Mouse (Mus musculus) kidney, adult 2 months (tissue): ENCODE data around the gene Npepl1. TPM values are rescaled to one million over a fixed set of nuclear protein-coding genes. Genes with fewer than 3 reads are reported as not detected.

ENCODE experiments used
- DNase-seq: peaks from one replicate; pipeline ENCODE4 v3.0.0; 2021
- H3K27ac ChIP-seq: fragments of 200-500 bp; 2 replicates; pipeline ENCODE4 v1.5.1; 2012; ENCODE audit warnings: low read depth, low read length, control low read depth, inconsistent platforms; ENCODE audit not compliant: insufficient read depth
- H3K27me3 ChIP-seq: fragments of 200-500 bp; replicated peaks from 2 replicates; pipeline ENCODE4 v1.6.1; 2012; ENCODE audit warnings: mild to moderate bottlenecking, moderate library complexity, low read length, inconsistent platforms; ENCODE audit not compliant: control insufficient read depth, insufficient read depth
- H3K36me3 ChIP-seq: fragments of 200-500 bp; 2 replicates; pipeline ENCODE4 v1.6.1; 2012; ENCODE audit warnings: mild to moderate bottlenecking, moderate library complexity, low read length, inconsistent platforms; ENCODE audit not compliant: control insufficient read depth, insufficient read depth
- H3K4me1 ChIP-seq: fragments of 200-500 bp; 2 replicates; pipeline ENCODE4 v1.6.1; 2011; ENCODE audit warnings: low read length; ENCODE audit not compliant: control insufficient read depth, insufficient read depth
- H3K4me3 ChIP-seq: fragments of 200-500 bp; 2 replicates; pipeline ENCODE4 v1.5.1; 2011; ENCODE audit warnings: mild to moderate bottlenecking, low read depth, low read length, control low read depth; ENCODE audit not compliant: insufficient read depth
- CTCF ChIP-seq: fragments of 200-500 bp; conservative IDR thresholded peaks from 2 replicates; pipeline ENCODE4 v1.5.1; 2011; ENCODE audit warnings: low read depth, mild to moderate bottlenecking, control low read depth, low read length, moderate library complexity, mixed read lengths; ENCODE audit not compliant: insufficient read depth, insufficient read length
- POLR2A ChIP-seq: fragments of 200-500 bp; IDR thresholded peaks from one replicate; pipeline ENCODE4 v1.6.1; 2011; ENCODE audit warnings: low read depth, low read length, control low read depth
- WGBS: fragments of 180-500 bp; shearing (Covaris S2); methylation state at CpG from one replicate; pipeline ENCODE4 v1.1.7; 2018; 5-methylcytosine and 5-hydroxymethylcytosine counted together
- polyA plus RNA-seq: library from polyadenylated mRNA; depleted of rRNA; stranded (reverse); fragments of >200 nt; gene quantifications from 2 replicates; pipeline ENCODE4 v1.2.3, GENCODE M21; 2012; rRNA removed

Gene Npepl1
- 91.6 and 110 TPM in 2 replicates for polyA plus RNA-seq

GRCm38 (mm10) chr2:174109991-174110782 is at the start of gene Npepl1:
TSS of gene Npepl1 (plus strand) at chr2:174110349.
- Histone ChIP-seq H3K27me3 (no peaks in the 10 kb centered on the region), H3K27ac (peak within 1 kb of the TSS; percentile 53), H3K4me1 (no peaks in the 10 kb centered on the region; the same call in 1 of the 2 replicates), H3K4me3 (peak within 1 kb of the TSS; percentile 84), H3K36me3 (no peaks in the 10 kb centered on the region)
- no peak for TF ChIP-seq POLR2A
- 0 out of 2 replicates have a peak, but pooled peaks have one; percentile 8 for TF ChIP-seq CTCF
- peak; percentile 81 for DNase-seq
- WGBS, result under 1% methylated on average over 88 of the region's 90 CpGs

- no peak overlapping the region for H3K4me3 ChIP-seq
- H3K4me1 ChIP-seq, result peaks cover 4% of the 10 kb centered on the region; the same call in 1 of the 2 replicates
- no peaks in the 10 kb centered on the region for H3K27me3 ChIP-seq
- DNase-seq, result no peak
- H3K27ac ChIP-seq, result no peak overlapping the region
- TF ChIP-seq POLR2A, result no peak
- TF ChIP-seq CTCF, result no peak
- 74% methylated on average over 2 of the region's 2 CpGs for WGBS
- H3K36me3 ChIP-seq, result no peaks in the 10 kb centered on the region
Measured at GRCm38 (mm10) chr2:174061219-174061618, 48.9 kb upstream of the Npepl1 start.

- Histone ChIP-seq H3K27ac (no peak overlapping the region), H3K4me1 (peaks cover 1% of the 10 kb centered on the region; the same call in 1 of the 2 replicates), H3K4me3 (no peak overlapping the region), H3K27me3 (no peaks in the 10 kb centered on the region), H3K36me3 (no peaks in the 10 kb centered on the region)
- 59% methylated on average over 6 of the region's 6 CpGs for WGBS
- TF ChIP-seq POLR2A (no peak), CTCF (no peak)
- DNase-seq, result no peak
Measured at GRCm38 (mm10) chr2:174063074-174063473, 47.1 kb upstream of the Npepl1 start.

- 57% methylated on average over 9 of the region's 9 CpGs for WGBS
- no peaks in the 10 kb centered on the region for H3K4me1 ChIP-seq
- H3K27ac ChIP-seq, result no peak overlapping the region
- H3K4me3 ChIP-seq, result no peak overlapping the region
- no peaks in the 10 kb centered on the region for H3K36me3 ChIP-seq
- TF ChIP-seq POLR2A (no peak), CTCF (no peak)
- no peaks in the 10 kb centered on the region for H3K27me3 ChIP-seq
- no peak for DNase-seq
Measured at GRCm38 (mm10) chr2:174063527-174064211, 46.5 kb upstream of the Npepl1 start.

GRCm38 (mm10) chr2:174067793-174068419 is 42.2 kb upstream of the Npepl1 start:
- 55% methylated on average over 6 of the region's 6 CpGs for WGBS
- no peak overlapping the region for H3K27ac ChIP-seq
- H3K36me3 ChIP-seq, result no peaks in the 10 kb centered on the region
- TF ChIP-seq CTCF (no peak), POLR2A (no peak)
- H3K4me3 ChIP-seq, result no peak overlapping the region
- H3K4me1 ChIP-seq, result no peaks in the 10 kb centered on the region
- DNase-seq, result no peak
- no peaks in the 10 kb centered on the region for H3K27me3 ChIP-seq

- Histone ChIP-seq H3K27ac (no peak overlapping the region), H3K27me3 (no peaks in the 10 kb centered on the region), H3K4me1 (0 out of 2 replicates have a peak, but pooled peaks cover 2% of the 10 kb centered on the region), H3K36me3 (no peaks in the 10 kb centered on the region), H3K4me3 (no peak overlapping the region)
- WGBS, result 70% methylated on average over 3 of the region's 3 CpGs
- no peak for DNase-seq
- TF ChIP-seq CTCF (no peak), POLR2A (no peak)
Measured at GRCm38 (mm10) chr2:174069532-174070049, 40.6 kb upstream of the Npepl1 start.

- Histone ChIP-seq H3K27me3 (no peaks in the 10 kb centered on the region), H3K4me3 (no peak overlapping the region), H3K36me3 (no peaks in the 10 kb centered on the region), H3K4me1 (peaks cover 5% of the 10 kb centered on the region; the same call in 1 of the 2 replicates), H3K27ac (no peak overlapping the region)
- 87% methylated on average over 5 of the region's 5 CpGs for whole genome bisulfite sequencing
- no peak for DNase-seq
- TF ChIP-seq CTCF, result no peak
- no peak for TF ChIP-seq POLR2A
Measured at GRCm38 (mm10) chr2:174071406-174071805, 38.7 kb upstream of the Npepl1 start.
